Mouse (Mus musculus) fibroblast of lung, adult 2 months (primary cell): Measurements from ENCODE around the gene Ppp2r2c.

Experiments used
- DNase-seq: peaks from one replicate; pipeline ENCODE4 v3.0.0-alpha.2; 2011; ENCODE audit warnings: low read depth

Ppp2r2c gene

GRCm38 (mm10) chr5:36988124-36988780 is 119.9 kb downstream of the Ppp2r2c start:
- no peak for DNase-seq

GRCm38 (mm10) chr5:36988781-36989624 is 120.7 kb downstream of the Ppp2r2c start, which contains the start of gene Wfs1:
Gene Wfs1, minus strand, starts transcription at chr5:36989205.
- DNase-seq = peak; percentile 93

- no peak for DNase-seq
Measured at GRCm38 (mm10) chr5:36989625-36989977, 121.3 kb downstream of the Ppp2r2c start.

- no peak for DNase-seq
Measured at GRCm38 (mm10) chr5:36990196-36990595, 121.9 kb downstream of the Ppp2r2c start.

- no peak for DNase-seq
Measured at GRCm38 (mm10) chr5:36990631-36991350, 122.5 kb downstream of the Ppp2r2c start.

GRCm38 (mm10) chr5:36996410-36996809 is 128.1 kb downstream of the Ppp2r2c start:
- DNase-seq = no peak

- no peak for DNase-seq
Measured at GRCm38 (mm10) chr5:36997996-36998395, 129.7 kb downstream of the Ppp2r2c start.

GRCm38 (mm10) chr5:37001002-37001401 is 132.7 kb downstream of the Ppp2r2c start:
- DNase-seq = no peak

GRCm38 (mm10) chr5:37002001-37002400 is 133.7 kb downstream of the Ppp2r2c start:
- DNase-seq = no peak
